Mouse (Mus musculus): ENCODE measurements around the gene Vmn1r60. TPM values are rescaled to one million over a fixed set of nuclear protein-coding genes. Genes with fewer than 3 reads are reported as not detected.
"Not testable (repeated sequence)": the region's sequence is repeated elsewhere in the genome, so short reads cannot be mapped to it uniquely, and the experiment has no call there.

Gene Vmn1r60
- not detected for total RNA-seq (2021)
- long read RNA-seq = 0 reads

GRCm38 (mm10) chr7:5547217-5547616, at the start of gene Vmn1r60:
Gene Vmn1r60 (minus strand): TSS chr7:5547317.
- not testable (repeated sequence) for DNase-seq (ENCODE audit: low spot score in 2 of 2)

- DNase-seq (ENCODE audit: low spot score in 2 of 2) = not testable (repeated sequence)
Observed at GRCm38 (mm10) chr7:5540770-5541436, 6.2 kb downstream of the Vmn1r60 start.

DNA sequence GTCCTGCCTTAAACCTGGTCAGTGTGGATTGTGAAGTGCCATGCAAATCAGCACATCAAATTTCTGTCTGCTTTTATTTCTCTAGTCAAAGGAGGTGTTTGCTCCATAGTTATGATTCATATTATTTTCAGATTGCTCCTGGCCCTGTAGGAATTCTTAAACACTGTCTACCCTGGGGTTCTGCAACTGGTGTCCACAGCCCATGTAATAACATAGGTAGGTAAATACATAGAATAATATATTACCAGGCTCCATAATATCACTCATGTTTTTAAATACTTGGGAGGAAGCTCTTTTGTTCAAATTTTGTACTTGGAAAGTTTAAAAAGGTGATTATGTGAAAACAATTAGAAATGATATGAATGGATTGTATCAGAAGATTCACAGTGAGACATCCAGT, 53.3 kb downstream of the Vmn1r60 start, which contains the start of gene Vmn2r28:
Gene Vmn2r28 (minus strand): TSS at position 101 of the 400 bp plus-strand sequence.
- not testable (repeated sequence) for DNase-seq (ENCODE audit: low spot score in 2 of 2)

Other genes with a start within 250 kb of the Vmn1r60 start
- gene Gm5065, start 196.8 kb downstream of the Vmn1r60 start, total RNA-seq (2021) = not detected
- not detected for gene Nlrp2, start 196.3 kb downstream of the Vmn1r60 start, total RNA-seq (2021)
- gene Vmn1r58, start 133.9 kb downstream of the Vmn1r60 start, total RNA-seq (2021) = not detected
- not detected for gene Vmn1r59, start 90.5 kb downstream of the Vmn1r60 start, total RNA-seq (2021)
- not detected for gene Vmn2r28, start 53.4 kb downstream of the Vmn1r60 start, total RNA-seq (2021)
- gene Vmn1r61, start 66.0 kb upstream of the Vmn1r60 start, total RNA-seq (2021) = not detected
- not detected for gene Vmn1r62, start 126.3 kb upstream of the Vmn1r60 start, total RNA-seq (2021)

Measured in layer of hippocampus, adult 18-20 months (tissue).